Mouse (Mus musculus): ENCODE results near the gene Klhdc10. TPM values are rescaled to one million over a fixed set of nuclear protein-coding genes. Genes with fewer than 3 reads are reported as not detected.
"Not testable (repeated sequence)": the region's sequence is repeated elsewhere in the genome, so short reads cannot be mapped to it uniquely, and the experiment has no call there.

The Klhdc10 gene
- polyA plus RNA-seq, 1 experiment from 2014 or later, result 16.8 TPM

- no peak overlapping the region for H3K27ac ChIP-seq
- no peak for ATAC-seq (ENCODE audit: insufficient read depth, low FRiP score, low read depth)
- no peaks in the 10 kb centered on the region for H3K27me3 ChIP-seq (replicated peaks)
- no peaks in the 10 kb centered on the region for H3K9me3 ChIP-seq
- H3K4me2 ChIP-seq, result no peak overlapping the region
- no peak overlapping the region for H3K9ac ChIP-seq
- peaks cover 64% of the 10 kb centered on the region for H3K36me3 ChIP-seq
- no peak overlapping the region for H3K4me3 ChIP-seq (replicated peaks)
- H3K4me1 ChIP-seq, result no peaks in the 10 kb centered on the region
- 92% methylated on average over 17 of the region's 17 CpGs for WGBS
Observed at GRCm38 (mm10) chr6:30372627-30373369, 28.9 kb upstream of the Klhdc10 start.

- no peaks in the 10 kb centered on the region for H3K9me3 ChIP-seq
- no peak overlapping the region for H3K4me2 ChIP-seq
- H3K36me3 ChIP-seq, result peaks cover 49% of the 10 kb centered on the region
- no peaks in the 10 kb centered on the region for H3K27me3 ChIP-seq (replicated peaks)
- no peak overlapping the region for H3K9ac ChIP-seq
- no peak overlapping the region for H3K4me3 ChIP-seq (replicated peaks)
- no peak; the same call in 1 of the 2 replicates for ATAC-seq (ENCODE audit: insufficient read depth, low FRiP score, low read depth)
- 83% methylated on average over 16 of the region's 16 CpGs for WGBS
- H3K4me1 ChIP-seq, result no peaks in the 10 kb centered on the region
- H3K27ac ChIP-seq, result no peak overlapping the region
Observed at GRCm38 (mm10) chr6:30374731-30375510, 26.7 kb upstream of the Klhdc10 start.

- 74% methylated on average over 1 of the region's 1 CpGs for WGBS
- Histone ChIP-seq H3K4me2 (no peak overlapping the region), H3K4me3 (replicated peaks) (no peak overlapping the region), H3K9me3 (no peaks in the 10 kb centered on the region), H3K36me3 (peaks cover 49% of the 10 kb centered on the region), H3K4me1 (no peaks in the 10 kb centered on the region), H3K27ac (no peak overlapping the region), H3K9ac (no peak overlapping the region), H3K27me3 (replicated peaks) (no peaks in the 10 kb centered on the region)
- no peak for ATAC-seq (ENCODE audit: insufficient read depth, low FRiP score, low read depth)
Observed at GRCm38 (mm10) chr6:30375791-30376190, 25.9 kb upstream of the Klhdc10 start.

- H3K4me3 ChIP-seq (replicated peaks), result no peak overlapping the region
- H3K27ac ChIP-seq, result no peak overlapping the region
- WGBS, result 54% methylated on average over 3 of the region's 3 CpGs
- no peak for ATAC-seq (ENCODE audit: insufficient read depth, low FRiP score, low read depth)
- H3K9me3 ChIP-seq, result no peaks in the 10 kb centered on the region
- no peaks in the 10 kb centered on the region for H3K4me1 ChIP-seq
- no peaks in the 10 kb centered on the region for H3K27me3 ChIP-seq (replicated peaks)
- no peak overlapping the region for H3K4me2 ChIP-seq
- H3K9ac ChIP-seq, result no peak overlapping the region
- peaks cover 41% of the 10 kb centered on the region for H3K36me3 ChIP-seq
Observed at GRCm38 (mm10) chr6:30381116-30381515, 20.6 kb upstream of the Klhdc10 start.

GRCm38 (mm10) chr6:30390271-30390670 lies 11.4 kb upstream of the Klhdc10 start:
- not testable (repeated sequence) for ATAC-seq (ENCODE audit: insufficient read depth, low FRiP score, low read depth); H3K27ac ChIP-seq; H3K9me3 ChIP-seq; H3K4me1 ChIP-seq; H3K27me3 ChIP-seq (replicated peaks); H3K36me3 ChIP-seq
- H3K4me3 ChIP-seq (replicated peaks), result peak overlapping the region; percentile 68
- 16% methylated on average over 4 of the region's 4 CpGs for WGBS
- peak overlapping the region; percentile 53; the same call in 1 of the 2 replicates for H3K9ac ChIP-seq
- H3K4me2 ChIP-seq, result peak overlapping the region; percentile 44

- Histone ChIP-seq H3K27ac (no peak within 1 kb of the TSS), H3K27me3 (replicated peaks) (no peaks in the 10 kb centered on the region), H3K9ac (peak within 1 kb of the TSS; percentile 53; the same call in 1 of the 2 replicates), H3K4me3 (replicated peaks) (peak within 1 kb of the TSS; percentile 68), H3K9me3 (no peaks in the 10 kb centered on the region), H3K36me3 (peaks cover 6% of the 10 kb centered on the region; the same call in 1 of the 2 replicates), H3K4me1 (no peaks in the 10 kb centered on the region), H3K4me2 (peak within 1 kb of the TSS; percentile 44)
- ATAC-seq (ENCODE audit: insufficient read depth, low FRiP score, low read depth), result peak; percentile 85; the same call in 1 of the 2 replicates
- 15% methylated on average over 33 of the region's 33 CpGs for WGBS
Observed at GRCm38 (mm10) chr6:30390714-30391697, 10.7 kb upstream of the Klhdc10 start, which contains the start of gene Zc3hc1. Gene Zc3hc1 (minus strand): TSS chr6:30391028.

- no peak overlapping the region for H3K9ac ChIP-seq
- H3K36me3 ChIP-seq, result no peaks in the 10 kb centered on the region
- no peaks in the 10 kb centered on the region for H3K9me3 ChIP-seq
- H3K4me3 ChIP-seq (replicated peaks), result no peak overlapping the region
- H3K4me2 ChIP-seq, result no peak overlapping the region
- WGBS, result 82% methylated on average over 7 of the region's 7 CpGs
- no peaks in the 10 kb centered on the region for H3K4me1 ChIP-seq
- H3K27me3 ChIP-seq (replicated peaks), result no peaks in the 10 kb centered on the region
- no peak for ATAC-seq (ENCODE audit: insufficient read depth, low FRiP score, low read depth)
- no peak overlapping the region for H3K27ac ChIP-seq
Observed at GRCm38 (mm10) chr6:30391996-30392395, 9.7 kb upstream of the Klhdc10 start.

- Histone ChIP-seq H3K9ac (no peak overlapping the region), H3K4me3 (replicated peaks) (no peak overlapping the region), H3K9me3 (no peaks in the 10 kb centered on the region), H3K27ac (no peak overlapping the region; the same call in 1 of the 2 replicates), H3K27me3 (replicated peaks) (no peaks in the 10 kb centered on the region), H3K36me3 (no peaks in the 10 kb centered on the region), H3K4me1 (no peaks in the 10 kb centered on the region), H3K4me2 (peak overlapping the region; percentile 55; the same call in 1 of the 2 replicates)
- no peak for ATAC-seq (ENCODE audit: insufficient read depth, low FRiP score, low read depth)
- 76% methylated on average over 5 of the region's 5 CpGs for WGBS
Observed at GRCm38 (mm10) chr6:30400146-30400545, 1.5 kb upstream of the Klhdc10 start.

GRCm38 (mm10) chr6:30400716-30401115 lies 952 bp upstream of the Klhdc10 start:
- Histone ChIP-seq H3K4me1 (no peaks in the 10 kb centered on the region), H3K9me3 (no peaks in the 10 kb centered on the region), H3K36me3 (no peaks in the 10 kb centered on the region), H3K27ac (peak overlapping the region; percentile 96), H3K9ac (peak overlapping the region; percentile 37; the same call in 1 of the 2 replicates), H3K27me3 (replicated peaks) (no peaks in the 10 kb centered on the region), H3K4me2 (peak overlapping the region; percentile 55), H3K4me3 (replicated peaks) (peak overlapping the region; percentile 85)
- 5% methylated on average over 7 of the region's 7 CpGs for WGBS
- ATAC-seq (ENCODE audit: insufficient read depth, low FRiP score, low read depth), result no peak

GRCm38 (mm10) chr6:30402091-30402491 lies 423 bp downstream of the Klhdc10 start:
- WGBS, result under 1% methylated on average over 29 of the region's 29 CpGs
- H3K27ac ChIP-seq, result peak overlapping the region; percentile 96
- ATAC-seq (ENCODE audit: insufficient read depth, low FRiP score, low read depth), result peak; percentile 9; the same call in 1 of the 2 replicates

GRCm38 (mm10) chr6:30403465-30403864 lies 1.8 kb downstream of the Klhdc10 start:
- Histone ChIP-seq H3K27me3 (replicated peaks) (no peaks in the 10 kb centered on the region), H3K36me3 (no peaks in the 10 kb centered on the region), H3K4me1 (no peaks in the 10 kb centered on the region), H3K9ac (no peak overlapping the region), H3K9me3 (no peaks in the 10 kb centered on the region), H3K27ac (no peak overlapping the region), H3K4me3 (replicated peaks) (no peak overlapping the region; the same call in 1 of the 2 replicates), H3K4me2 (peak overlapping the region; percentile 43)
- ATAC-seq (ENCODE audit: insufficient read depth, low FRiP score, low read depth), result no peak
- WGBS, result 21% methylated on average over 4 of the region's 4 CpGs

More at GRCm38 (mm10) chr6:30402091-30402491, 423 bp downstream of the Klhdc10 start:
- H3K9me3 ChIP-seq, result no peaks in the 10 kb centered on the region
- peak overlapping the region; percentile 87 for H3K9ac ChIP-seq
- H3K4me1 ChIP-seq, result no peaks in the 10 kb centered on the region
- peak overlapping the region; percentile 85 for H3K4me3 ChIP-seq (replicated peaks)
- no peaks in the 10 kb centered on the region for H3K27me3 ChIP-seq (replicated peaks)
- peak overlapping the region; percentile 50 for H3K4me2 ChIP-seq
- H3K36me3 ChIP-seq, result no peaks in the 10 kb centered on the region

Data from stomach, embryonic 15.5 days (tissue).